Mouse (Mus musculus): Measurements from ENCODE around the gene Dpm1.
A peak's percentile ranks its signal among the peaks of the same experiment; 100 is the strongest.

The Dpm1 gene

GRCm38 (mm10) chr2:168229116-168230025, 1.0 kb downstream of the Dpm1 start:
- peak; percentile 49 for ATAC-seq (ENCODE audit: low TSS enrichment)

GRCm38 (mm10) chr2:168223326-168223725, 7.1 kb downstream of the Dpm1 start:
- no peak for ATAC-seq (ENCODE audit: low TSS enrichment)

- ATAC-seq (ENCODE audit: low TSS enrichment), result no peak
Measured at GRCm38 (mm10) chr2:168213788-168214397, 16.5 kb downstream of the Dpm1 start.

GRCm38 (mm10) chr2:168207883-168208282, 22.5 kb downstream of the Dpm1 start:
- no peak for ATAC-seq (ENCODE audit: low TSS enrichment)

GRCm38 (mm10) chr2:168206725-168207644, 23.4 kb downstream of the Dpm1 start, which contains the start of gene Adnp:
TSS of gene Adnp (minus strand) at chr2:168207112.
- peak; percentile 74 for ATAC-seq (ENCODE audit: low TSS enrichment)

- 0 out of 2 replicates have a peak, but pooled peaks have one; percentile 28 for ATAC-seq (ENCODE audit: low TSS enrichment)
Measured at GRCm38 (mm10) chr2:168205681-168206631, 24.4 kb downstream of the Dpm1 start.

GRCm38 (mm10) chr2:168205265-168205664, 25.1 kb downstream of the Dpm1 start:
- ATAC-seq (ENCODE audit: low TSS enrichment), result peak; percentile 69

- ATAC-seq (ENCODE audit: low TSS enrichment), result no peak
Measured at GRCm38 (mm10) chr2:168204476-168204999, 25.9 kb downstream of the Dpm1 start.

- no peak for ATAC-seq (ENCODE audit: low TSS enrichment)
Measured at GRCm38 (mm10) chr2:168200014-168200691, 30.2 kb downstream of the Dpm1 start.

- ATAC-seq (ENCODE audit: low TSS enrichment), result no peak
Measured at GRCm38 (mm10) chr2:168199476-168199875, 30.9 kb downstream of the Dpm1 start.

- ATAC-seq (ENCODE audit: low TSS enrichment), result no peak
Measured at GRCm38 (mm10) chr2:168198421-168198820, 32.0 kb downstream of the Dpm1 start.

GRCm38 (mm10) chr2:168195721-168196120, 34.7 kb downstream of the Dpm1 start:
- ATAC-seq (ENCODE audit: low TSS enrichment), result no peak

- no peak for ATAC-seq (ENCODE audit: low TSS enrichment)
Measured at GRCm38 (mm10) chr2:168193685-168194084, 36.7 kb downstream of the Dpm1 start.

- ATAC-seq (ENCODE audit: low TSS enrichment), result no peak
Measured at GRCm38 (mm10) chr2:168191856-168192255, 38.5 kb downstream of the Dpm1 start.

- no peak for ATAC-seq (ENCODE audit: low TSS enrichment)
Measured at GRCm38 (mm10) chr2:168175946-168176345, 54.4 kb downstream of the Dpm1 start.

GRCm38 (mm10) chr2:168170167-168170685, 60.2 kb downstream of the Dpm1 start:
- ATAC-seq (ENCODE audit: low TSS enrichment), result peak; percentile 64; the same call in 1 of the 2 replicates

- no peak for ATAC-seq (ENCODE audit: low TSS enrichment)
Measured at GRCm38 (mm10) chr2:168169800-168170113, 60.6 kb downstream of the Dpm1 start.

- 0 out of 2 replicates have a peak, but pooled peaks have one; percentile 14 for ATAC-seq (ENCODE audit: low TSS enrichment)
Measured at GRCm38 (mm10) chr2:168168892-168169799, 61.2 kb downstream of the Dpm1 start.

GRCm38 (mm10) chr2:168167781-168168180, 62.6 kb downstream of the Dpm1 start:
- no peak for ATAC-seq (ENCODE audit: low TSS enrichment)

All from frontal cortex, adult (tissue).